Mouse (Mus musculus) midbrain, embryonic 12.5 days (tissue): ENCODE results near the gene Stfa2. TPM values are rescaled to one million over a fixed set of nuclear protein-coding genes. Genes with fewer than 3 reads are reported as not detected.
"Not testable (repeated sequence)": the region's sequence is repeated elsewhere in the genome, so short reads cannot be mapped to it uniquely, and the experiment has no call there.

Source experiments
- ATAC-seq: fragments of 200-750 bp; cut with Nextera tagmentation; 2 replicates; pipeline ENCODE4 v1.8.0; 2017; ENCODE audit warnings: low read depth, moderate TSS enrichment, moderate library complexity; ENCODE audit not compliant: low FRiP score
- H3K27ac ChIP-seq: fragments of 300-500 bp; sonication (generic); replicated peaks from 2 replicates; pipeline ENCODE4 v1.5.1; 2016; ENCODE audit warnings: mild to moderate bottlenecking
- H3K27me3 ChIP-seq: fragments of 300-500 bp; sonication (generic); 2 replicates; pipeline ENCODE4 v1.6.1; 2016; ENCODE audit warnings: mild to moderate bottlenecking
- H3K36me3 ChIP-seq: fragments of 300-500 bp; sonication (generic); 2 replicates; pipeline ENCODE4 v1.6.1; 2016
- H3K4me1 ChIP-seq: fragments of 300-500 bp; sonication (generic); 2 replicates; pipeline ENCODE4 v1.6.1; 2016
- H3K4me2 ChIP-seq: fragments of 300-500 bp; sonication (generic); replicated peaks from 2 replicates; pipeline ENCODE4 v1.6.1; 2016; ENCODE audit warnings: mild to moderate bottlenecking, moderate library complexity
- H3K4me3 ChIP-seq: fragments of 300-500 bp; sonication (generic); 2 replicates; pipeline ENCODE4 v1.5.1; 2016; ENCODE audit warnings: mild to moderate bottlenecking
- H3K9ac ChIP-seq: fragments of 300-500 bp; sonication (generic); replicated peaks from 2 replicates; pipeline ENCODE4 v1.6.1; 2016; ENCODE audit warnings: mild to moderate bottlenecking, moderate library complexity
- H3K9me3 ChIP-seq: fragments of 300-500 bp; sonication (generic); 2 replicates; pipeline ENCODE4 v1.6.1; 2016; ENCODE audit warnings: mild to moderate bottlenecking
- WGBS: fragments of 180-500 bp; shearing (Covaris S2); methylation state at CpG from one replicate; pipeline ENCODE4 v1.1.7; 2016; 5-methylcytosine and 5-hydroxymethylcytosine counted together
- polyA plus RNA-seq: library from polyadenylated mRNA; unstranded; fragments of >200 nt; fragmentation: Nextera tagmentation; extraction: Ambion mirVana; gene quantifications from 2 replicates; pipeline ENCODE4 v1.2.1, GENCODE M21; 2016

The Stfa2 gene
- 0.76 TPM in 1 of 2 replicates, not detected in the other for polyA plus RNA-seq

DNA sequence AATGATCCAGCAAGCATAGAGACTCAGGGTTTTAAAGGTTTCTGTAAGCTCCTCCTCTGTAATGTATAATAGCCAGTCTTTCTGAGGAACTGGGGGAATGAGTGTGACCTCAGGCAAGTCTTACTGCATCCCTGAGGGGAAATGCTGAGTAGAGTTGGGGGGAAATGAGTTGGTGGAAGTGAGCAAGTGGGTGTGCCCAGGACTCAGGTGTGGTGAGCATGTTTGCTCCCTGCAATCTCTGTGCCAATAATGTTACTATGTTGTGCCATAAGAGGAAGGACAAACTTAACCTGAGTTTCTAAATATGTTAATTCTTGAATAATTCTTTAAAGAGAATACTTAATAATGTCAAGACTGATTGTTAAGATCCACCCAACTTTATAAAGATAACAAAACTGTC is at the start of gene Stfa2:
TSS of gene Stfa2 (minus strand) at position 101 of the 400 bp plus-strand sequence.
- Histone ChIP-seq H3K27ac (no peak within 1 kb of the TSS), H3K9ac (no peak within 1 kb of the TSS), H3K4me2 (no peak within 1 kb of the TSS), H3K4me1 (no peaks in the 10 kb centered on the region), H3K36me3 (no peaks in the 10 kb centered on the region), H3K9me3 (no peaks in the 10 kb centered on the region), H3K27me3 (no peaks in the 10 kb centered on the region), H3K4me3 (no peak within 1 kb of the TSS)
- ATAC-seq: no peak

DNA sequence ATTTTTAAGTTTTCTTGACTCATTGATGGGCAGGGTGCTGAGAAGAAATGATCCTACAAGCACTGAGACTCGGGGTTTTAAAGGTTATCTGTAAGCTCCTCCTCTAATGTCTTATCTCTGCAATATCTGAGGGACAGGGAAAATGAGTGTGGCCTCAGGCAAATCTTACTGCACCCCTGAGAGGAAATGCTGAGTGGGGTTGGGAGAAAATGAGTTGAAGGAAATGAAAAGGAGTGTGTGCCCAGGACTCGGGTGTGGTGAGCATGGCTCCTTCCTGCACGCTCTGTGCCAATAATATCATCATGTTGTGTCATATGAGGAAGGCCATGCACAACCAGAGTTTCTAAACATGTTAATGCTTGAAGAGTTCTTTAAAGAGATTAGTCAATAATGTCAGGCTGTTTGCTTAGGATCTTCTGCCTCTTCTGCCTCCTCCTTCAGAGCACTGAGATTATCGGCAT is 47.1 kb upstream of the Stfa2 start, which contains the start of gene Stfa3:
TSS of gene Stfa3 (minus strand) at position 51 of the 461 bp plus-strand sequence.
- Histone ChIP-seq H3K9me3 (no peaks in the 10 kb centered on the region), H3K27me3 (no peaks in the 10 kb centered on the region; the same call in none of the 2 replicates), H3K9ac (no peak within 1 kb of the TSS), H3K36me3 (no peaks in the 10 kb centered on the region), H3K27ac (no peak within 1 kb of the TSS), H3K4me3 (no peak within 1 kb of the TSS), H3K4me2 (no peak within 1 kb of the TSS), H3K4me1 (0 out of 2 replicates have a peak, but pooled peaks cover 4% of the 10 kb centered on the region)
- no peak for ATAC-seq
- 87% methylated on average over 4 of the region's 4 CpGs for whole genome bisulfite sequencing

DNA sequence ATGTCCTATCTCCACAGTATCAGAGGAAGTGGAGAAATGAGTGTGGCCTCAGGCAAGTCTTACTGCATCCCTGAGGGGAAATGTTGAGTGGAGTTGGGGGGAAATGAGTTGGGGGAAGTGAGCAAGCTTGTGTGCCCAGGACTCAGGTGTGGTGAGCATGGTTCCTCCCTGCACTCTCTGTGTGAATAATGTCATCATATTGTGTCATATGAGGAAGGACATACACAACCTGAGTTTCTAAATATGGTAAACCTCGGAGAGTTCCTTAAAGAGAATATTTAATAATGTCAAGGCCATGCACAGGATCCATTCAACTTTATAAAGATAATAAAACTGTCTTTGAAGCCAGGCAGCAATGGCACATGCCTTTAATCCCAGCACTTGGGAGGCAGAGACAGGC is 12.7 kb upstream of the Stfa2 start:
- not testable (repeated sequence) for H3K4me2 ChIP-seq, H3K4me3 ChIP-seq, H3K36me3 ChIP-seq, H3K9ac ChIP-seq, ATAC-seq, H3K27ac ChIP-seq, H3K9me3 ChIP-seq, H3K4me1 ChIP-seq, H3K27me3 ChIP-seq
- 82% methylated on average over 1 of the region's 1 CpGs for WGBS

DNA sequence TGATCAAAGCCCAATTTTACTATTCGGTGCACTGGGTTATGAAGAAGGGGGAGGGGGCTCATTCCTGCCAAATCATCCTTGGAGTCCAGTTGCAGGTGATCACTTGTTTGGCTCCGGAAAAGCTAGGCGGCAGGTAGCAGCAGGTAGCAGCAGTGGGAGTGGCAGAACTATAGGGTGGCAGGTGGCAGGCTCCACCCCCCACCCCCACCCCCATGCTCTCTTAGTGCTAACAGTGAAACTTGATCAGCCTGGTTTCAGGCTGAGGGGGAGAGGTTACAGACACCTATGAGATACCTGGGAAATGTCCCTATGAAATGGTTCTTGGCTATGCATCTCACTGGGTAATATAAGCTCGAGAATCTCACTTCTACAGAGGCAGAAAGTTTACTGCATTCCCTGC is 19.2 kb downstream of the Stfa2 start:
- Histone ChIP-seq H3K27me3 (no peaks in the 10 kb centered on the region), H3K4me3 (no peak overlapping the region), H3K27ac (no peak overlapping the region), H3K4me2 (no peak overlapping the region), H3K9ac (no peak overlapping the region), H3K36me3 (no peaks in the 10 kb centered on the region), H3K4me1 (no peaks in the 10 kb centered on the region), H3K9me3 (no peaks in the 10 kb centered on the region)
- no peak for ATAC-seq
- 26% methylated on average over 4 of the region's 4 CpGs for WGBS

DNA sequence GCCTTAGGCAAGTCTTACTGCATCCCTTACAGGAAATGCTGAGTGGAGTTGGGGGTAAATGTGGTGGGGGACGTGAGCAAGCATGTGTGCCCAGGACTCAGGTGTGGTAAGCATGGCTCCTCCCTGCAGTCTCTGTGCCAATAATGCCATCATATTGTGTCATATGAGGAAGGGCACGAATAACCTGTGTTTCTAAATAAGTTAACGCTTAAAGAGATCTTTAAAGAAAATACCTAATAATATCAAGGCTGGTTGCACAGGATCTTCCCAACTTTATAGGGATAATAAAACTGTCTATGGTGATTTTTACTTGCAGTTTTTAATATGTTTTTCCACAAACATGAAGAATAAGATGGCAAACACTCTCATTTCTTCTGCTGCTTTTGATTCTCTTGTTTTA is 40.6 kb downstream of the Stfa2 start, which contains the start of gene BC100530:
TSS of gene BC100530 (minus strand) at position 101 of the 400 bp plus-strand sequence.
- not testable (repeated sequence) for H3K4me3 ChIP-seq, ATAC-seq, H3K4me1 ChIP-seq, H3K27ac ChIP-seq, H3K4me2 ChIP-seq, H3K36me3 ChIP-seq, H3K9ac ChIP-seq, H3K27me3 ChIP-seq, H3K9me3 ChIP-seq
- 91% methylated on average over 3 of the region's 3 CpGs for WGBS

Other genes starting within 250 kb of the Stfa2 start
- 1.5 and 2.0 TPM in 2 replicates for gene Gm5483, start 224.2 kb downstream of the Stfa2 start, polyA plus RNA-seq
- not detected in 2 replicates for gene Gm5416, start 198.1 kb downstream of the Stfa2 start, polyA plus RNA-seq
- gene 2010005H15Rik, start 187.0 kb downstream of the Stfa2 start, polyA plus RNA-seq: not detected in 2 replicates
- 1.7 and 3.2 TPM in 2 replicates for gene Stfa1, start 131.5 kb downstream of the Stfa2 start, polyA plus RNA-seq
- not detected in 2 replicates for gene BC117090, start 74.1 kb downstream of the Stfa2 start, polyA plus RNA-seq
- gene BC100530, start 40.7 kb downstream of the Stfa2 start, polyA plus RNA-seq: 2.4 and 3.8 TPM in 2 replicates
- gene Stfa3, start 46.9 kb upstream of the Stfa2 start, polyA plus RNA-seq: 0.52 TPM in 1 of 2 replicates, not detected in the other
- 0.04 TPM in 1 of 2 replicates, not detected in the other for gene Casr, start 153.7 kb upstream of the Stfa2 start, polyA plus RNA-seq